Mouse (Mus musculus) A20 (cell line): ENCODE results near the gene Ythdf2.
"Not testable (repeated sequence)": the region's sequence is repeated elsewhere in the genome, so short reads cannot be mapped to it uniquely, and the experiment has no call there.

Experiments
- DNase-seq: peaks from one replicate; pipeline ENCODE4 v3.0.0-alpha.2; 2011; ENCODE audit warnings: low read depth, low spot score

The Ythdf2 gene

GRCm38 (mm10) chr4:132211953-132212734 lies at the start of gene Ythdf2:
TSS of gene Ythdf2 (minus strand) at chr4:132212303.
- DNase-seq = peak; percentile 98

DNA sequence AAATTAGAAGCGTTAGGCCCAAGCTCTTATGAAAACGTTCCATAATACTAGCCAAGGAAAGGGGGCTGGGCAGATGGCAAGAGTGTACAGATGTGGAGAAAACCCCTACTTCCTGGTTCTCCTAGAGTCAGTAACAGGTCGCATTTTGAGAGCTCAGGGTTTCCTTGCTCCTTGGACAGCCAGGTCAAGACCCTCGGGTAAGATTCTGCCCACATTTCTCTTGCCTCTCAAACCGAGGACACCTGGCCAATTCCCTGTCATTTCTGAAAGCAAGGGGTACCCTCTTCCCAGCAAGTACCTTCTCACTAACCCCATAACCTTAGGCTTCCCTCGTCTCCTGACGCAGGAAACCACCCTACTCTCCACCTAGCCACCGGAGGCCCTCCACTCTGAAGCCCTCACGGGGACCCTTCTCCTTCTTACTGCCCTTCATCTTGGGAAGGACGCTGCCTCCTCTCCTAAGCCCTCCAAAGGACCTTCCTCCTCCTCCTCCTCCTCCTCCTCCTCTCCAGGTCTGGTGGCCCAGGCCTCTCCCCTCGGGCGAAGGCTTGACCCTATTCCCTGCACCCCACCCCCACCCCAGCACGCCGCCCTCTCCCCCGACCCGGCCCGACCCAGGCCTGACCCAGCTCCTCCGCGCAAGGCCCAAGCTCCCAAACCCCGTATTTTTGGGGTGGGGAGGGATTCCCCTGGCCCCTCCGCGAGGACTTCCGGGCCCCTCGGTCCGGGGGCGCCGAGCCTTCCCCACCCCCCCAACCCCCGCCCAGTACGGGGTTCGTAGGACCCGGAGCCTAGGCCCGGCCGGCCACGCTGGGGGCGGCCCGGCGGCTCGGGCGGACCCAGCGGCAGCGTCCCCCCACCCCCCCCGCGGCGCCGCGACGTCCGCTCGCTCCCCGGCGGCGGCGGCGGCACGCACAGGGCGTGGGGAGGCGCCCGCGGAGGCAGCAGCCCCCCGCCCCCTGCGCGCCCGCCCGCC lies 48.6 kb upstream of the Ythdf2 start:
- peak; percentile 72 for DNase-seq

GRCm38 (mm10) chr4:132259248-132259647 lies 47.1 kb upstream of the Ythdf2 start:
- no peak for DNase-seq

DNA sequence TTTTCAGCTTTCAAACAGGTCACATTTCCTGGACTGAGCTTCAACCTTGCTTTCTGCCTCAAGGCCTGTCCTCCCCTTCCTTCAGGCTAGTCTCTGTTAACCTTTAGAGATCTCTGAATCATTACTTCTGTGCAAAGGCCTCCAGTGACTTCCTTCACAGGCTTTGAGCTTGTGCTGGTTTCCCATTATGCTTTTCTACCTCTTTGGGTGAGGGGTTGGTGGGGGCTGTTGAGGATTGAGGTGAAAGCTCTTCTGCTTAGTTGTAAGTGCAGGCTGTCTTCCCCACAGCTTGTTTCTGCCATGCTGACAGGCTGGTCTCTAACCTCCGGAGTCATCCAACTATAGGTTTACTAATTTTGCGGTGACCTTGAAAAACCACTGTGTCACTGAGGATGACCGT lies 44.3 kb upstream of the Ythdf2 start:
- no peak for DNase-seq

- DNase-seq = no peak
Observed at GRCm38 (mm10) chr4:132254986-132255385, 42.9 kb upstream of the Ythdf2 start.

DNA sequence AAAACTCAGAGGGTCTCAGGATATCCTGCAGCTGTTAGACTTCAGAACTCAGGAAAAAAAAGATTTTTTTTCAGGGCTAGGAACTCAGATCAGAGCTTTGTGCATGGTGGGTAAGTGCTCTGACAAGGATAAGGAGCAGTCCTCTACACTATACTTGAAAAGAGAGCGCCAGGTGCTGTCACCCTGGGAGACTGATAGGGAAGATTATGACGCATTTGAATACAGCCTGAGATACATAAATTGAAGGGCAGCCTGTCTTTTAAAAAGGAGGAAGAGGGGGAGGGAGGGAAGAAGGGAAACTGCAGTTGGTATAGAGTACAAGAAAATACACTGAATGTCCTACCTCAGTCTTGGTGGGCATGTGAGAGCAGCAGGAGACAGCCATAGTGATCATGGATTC lies 41.5 kb upstream of the Ythdf2 start:
- DNase-seq = no peak

- DNase-seq = no peak
Observed at GRCm38 (mm10) chr4:132253128-132253527, 41.0 kb upstream of the Ythdf2 start.

GRCm38 (mm10) chr4:132251596-132251995 lies 39.5 kb upstream of the Ythdf2 start:
- DNase-seq = no peak

DNA sequence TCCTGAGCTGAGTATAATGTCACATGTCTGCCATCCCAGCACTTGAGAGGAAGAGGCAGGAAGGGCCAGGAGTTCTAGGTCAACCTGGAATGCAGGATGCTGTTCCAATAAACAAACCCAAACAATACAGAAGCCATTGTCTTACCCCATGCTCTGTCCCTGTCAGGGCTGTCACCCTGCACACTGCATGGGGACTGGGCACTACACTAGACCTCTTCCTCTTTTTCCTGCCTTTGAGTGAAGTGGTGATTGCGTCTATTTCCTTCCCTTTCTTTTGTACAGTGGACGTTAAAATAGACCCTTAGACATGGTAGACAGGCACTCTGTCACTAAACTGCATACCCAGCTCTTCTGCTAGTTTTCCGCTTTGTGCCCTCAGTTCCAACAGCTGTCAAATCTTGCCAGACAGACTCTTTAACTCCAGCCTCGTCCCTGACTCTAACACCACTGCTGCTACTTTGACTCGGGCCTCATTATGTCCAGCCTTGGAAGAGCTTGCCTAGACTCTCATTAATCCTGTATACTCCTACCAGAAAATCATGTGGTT lies 35.4 kb upstream of the Ythdf2 start:
- no peak for DNase-seq

DNA sequence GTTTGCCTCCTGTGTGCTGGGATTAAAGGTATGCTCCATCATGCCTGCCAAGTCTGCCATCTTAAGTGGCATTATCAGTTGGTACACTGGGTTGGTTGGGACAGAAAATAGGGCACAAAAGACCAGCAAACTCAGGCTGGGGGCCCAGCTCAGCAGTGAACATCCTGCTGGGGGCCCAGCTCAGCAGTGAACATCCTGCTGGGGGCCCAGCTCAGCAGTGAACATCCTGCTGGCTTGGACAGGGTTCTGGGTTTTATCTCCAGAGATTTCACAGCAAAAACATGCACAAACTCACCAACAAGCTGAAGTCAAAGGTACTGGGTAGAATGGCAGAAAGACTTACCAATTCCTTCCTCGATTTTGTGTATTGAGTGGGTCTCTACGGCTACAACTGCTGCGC lies 33.5 kb upstream of the Ythdf2 start:
- no peak for DNase-seq

DNA sequence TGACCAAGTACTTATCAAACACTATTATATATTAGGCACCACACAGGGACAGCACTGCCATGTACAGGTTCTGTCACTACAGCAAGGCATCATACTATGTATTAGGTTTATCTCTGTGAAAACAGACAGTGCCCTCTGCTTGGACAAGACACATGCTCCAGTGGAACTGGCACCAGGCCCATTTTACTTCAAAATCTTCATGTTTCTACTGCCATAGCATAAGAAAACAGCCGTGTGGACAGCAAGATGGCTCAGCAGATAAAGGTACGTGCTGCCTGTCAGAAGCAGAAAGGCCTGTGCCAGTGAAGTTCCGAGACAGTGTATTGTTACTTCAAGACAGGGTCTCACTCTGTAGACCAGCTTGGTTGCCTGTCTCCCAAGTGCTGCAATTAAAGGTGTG lies 29.1 kb upstream of the Ythdf2 start:
- no peak for DNase-seq

DNA sequence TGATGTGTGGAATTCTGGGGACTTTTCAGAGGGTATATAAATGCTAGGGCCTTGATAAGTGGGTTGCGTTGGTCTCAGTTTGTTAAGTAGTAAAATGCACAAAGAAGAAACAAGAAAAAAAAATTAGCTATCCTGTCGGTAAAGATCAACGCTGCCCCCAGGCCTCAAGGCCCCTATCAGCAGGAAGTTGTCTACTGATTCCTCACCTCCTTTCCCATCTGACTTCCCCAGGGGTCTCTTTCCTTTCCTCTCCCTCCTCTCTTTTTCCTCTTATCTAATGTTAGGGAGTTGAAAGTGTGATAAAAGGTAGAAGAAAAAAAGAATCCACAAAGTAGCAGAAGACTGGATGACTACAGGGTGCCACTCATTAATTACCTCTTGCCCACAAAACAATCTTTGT lies 28.3 kb upstream of the Ythdf2 start:
- no peak for DNase-seq

GRCm38 (mm10) chr4:132238356-132238755 lies 26.3 kb upstream of the Ythdf2 start:
- no peak for DNase-seq

DNA sequence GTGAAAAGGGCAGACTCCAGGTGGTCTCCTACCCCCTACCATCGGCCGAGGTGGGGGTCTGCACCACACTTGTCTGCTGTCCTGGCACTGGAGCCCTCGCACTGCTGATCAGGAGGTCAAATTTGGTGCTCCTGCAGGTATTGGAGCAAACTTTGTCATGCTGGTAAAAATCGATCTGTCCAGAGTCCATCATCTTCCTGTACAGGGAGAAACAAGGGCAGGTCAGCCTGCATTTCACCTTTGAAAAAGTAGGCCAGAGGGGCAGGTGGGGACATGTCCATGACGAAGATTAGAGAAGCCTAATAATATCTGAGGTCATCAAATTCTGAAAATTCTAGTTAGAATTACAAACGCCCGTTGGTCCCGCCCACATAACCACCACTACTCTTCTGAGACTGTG lies 22.6 kb upstream of the Ythdf2 start:
- DNase-seq = no peak

GRCm38 (mm10) chr4:132230422-132230821 lies 18.3 kb upstream of the Ythdf2 start:
- DNase-seq = no peak

GRCm38 (mm10) chr4:132222001-132222400 lies 9.9 kb upstream of the Ythdf2 start:
- not testable (repeated sequence) for DNase-seq

DNA sequence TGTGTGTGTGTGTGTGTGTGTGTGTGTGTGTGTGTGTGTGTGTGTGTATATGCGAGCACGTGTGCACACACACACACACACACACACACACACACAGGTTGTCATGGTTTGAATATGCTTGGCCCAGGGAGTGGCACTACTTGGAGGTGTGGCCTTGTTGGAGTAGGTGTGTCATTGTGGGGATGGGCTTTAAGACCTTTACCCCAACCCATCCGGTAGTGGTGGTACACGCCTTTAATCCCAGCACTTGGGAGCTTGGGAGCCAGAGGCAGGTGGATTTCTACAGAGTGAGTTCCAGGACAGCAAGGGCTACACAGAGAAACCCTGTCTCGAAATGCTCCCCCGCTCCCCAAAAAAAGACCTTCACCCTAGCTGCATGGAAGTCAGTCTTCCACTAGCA lies 6.3 kb upstream of the Ythdf2 start:
- not testable (repeated sequence) for DNase-seq

DNA sequence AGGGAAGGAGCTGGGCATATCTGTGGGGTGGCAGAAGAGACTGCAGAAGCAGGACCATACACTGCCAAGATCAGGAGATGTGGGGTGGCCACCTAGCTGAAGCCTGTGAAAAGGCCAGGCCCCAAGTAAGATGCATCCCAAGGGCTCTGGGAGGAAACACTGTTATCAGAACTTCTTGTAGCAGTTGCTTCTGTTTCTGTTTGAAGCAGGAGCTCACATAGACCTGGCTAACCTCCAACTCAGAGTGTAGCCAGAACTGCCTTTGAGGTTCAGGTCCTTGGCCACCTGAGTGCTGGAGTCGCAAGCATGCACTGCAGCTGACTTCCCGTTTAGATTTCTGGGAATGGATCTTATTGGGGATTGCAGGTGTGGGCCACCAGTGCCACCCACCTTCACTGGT lies 5.7 kb upstream of the Ythdf2 start:
- no peak for DNase-seq

DNA sequence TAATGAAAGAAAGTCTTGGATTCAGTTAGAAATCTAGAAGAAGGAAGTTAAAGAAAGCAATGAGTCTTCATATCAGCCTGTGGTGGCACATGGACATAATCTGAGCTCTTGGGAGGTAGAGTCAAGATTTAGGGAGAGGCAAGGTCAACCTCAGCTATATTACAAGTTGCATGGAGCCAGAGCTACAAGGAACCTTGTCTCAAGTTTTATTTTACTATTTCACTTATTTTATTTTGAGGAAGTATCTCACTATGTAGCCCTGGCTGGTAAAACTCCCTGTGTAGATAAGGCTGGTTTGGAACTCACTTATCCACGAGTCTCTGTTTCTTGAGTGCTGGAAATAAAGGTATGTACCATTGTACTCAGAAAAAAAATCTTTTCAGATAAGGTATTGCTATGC lies 4.5 kb upstream of the Ythdf2 start:
- DNase-seq = no peak

DNA sequence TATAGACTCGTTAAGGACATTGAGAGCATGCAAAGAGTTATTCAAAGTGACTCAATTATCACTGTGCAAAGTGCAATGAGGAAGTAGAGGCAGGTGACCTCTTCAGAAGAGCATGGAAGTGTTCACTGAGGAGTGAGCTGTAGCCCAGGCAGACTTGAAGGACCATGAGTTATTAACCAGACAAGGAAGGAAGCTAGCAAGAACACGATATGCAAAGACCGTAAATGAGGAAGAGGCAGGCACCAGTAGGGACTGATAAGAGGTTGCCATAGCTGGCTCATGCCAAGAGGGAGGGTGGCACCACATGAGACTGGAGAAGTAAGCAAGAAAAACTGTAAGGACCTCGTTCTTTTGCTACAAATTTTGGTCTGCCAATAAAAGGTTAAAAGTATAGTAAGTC lies 2.7 kb upstream of the Ythdf2 start:
- peak; percentile 69 for DNase-seq

GRCm38 (mm10) chr4:132211091-132211942 lies 786 bp downstream of the Ythdf2 start:
- peak; percentile 57 for DNase-seq
